8 mouse cellular contexts compared by ENCODE assay signal in genomic region chr3:109025579-109025978, GRCm38 (mm10). TPM values are rescaled to one million over a fixed set of nuclear protein-coding genes. Genes with fewer than 3 reads are reported as not detected.
DNase-seq lines count a peak whose midpoint lies in the region; ATAC-seq and TF ChIP-seq lines count a peak whose summit lies in the region.

No protein-coding gene starts in this region.

- H3K27ac ChIP-seq in embryonic facial prominence, embryonic 11.5 days (replicated peaks; ENCODE audit: low read depth, low read length): no peak overlapping the region
- H3K27ac ChIP-seq in heart, adult 2 months: peak overlapping the region; percentile 78
- H3K27ac ChIP-seq in kidney, adult 2 months (ENCODE audit: insufficient read depth, low read depth, low read length): no peak overlapping the region
- no peak overlapping the region for H3K27ac ChIP-seq in limb, embryonic 14.5 days (replicated peaks; ENCODE audit: low read depth, low read length)
- no peak overlapping the region for H3K27ac ChIP-seq in midbrain, embryonic 16.5 days (ENCODE audit: low read length)

- H3K4me3 ChIP-seq in embryonic facial prominence, embryonic 11.5 days (ENCODE audit: low read depth, low read length): peak overlapping the region; percentile 21
- H3K4me3 ChIP-seq in heart, adult 2 months: peak overlapping the region; percentile 55
- H3K4me3 ChIP-seq in kidney, adult 2 months (ENCODE audit: insufficient read depth, low read depth, low read length): peak overlapping the region; percentile 11; the same call in 1 of the 2 replicates
- peak overlapping the region; percentile 70 for H3K4me3 ChIP-seq in limb, embryonic 14.5 days (replicated peaks; ENCODE audit: low read length)
- peak overlapping the region; percentile 66 for H3K4me3 ChIP-seq in midbrain, embryonic 16.5 days (ENCODE audit: low read depth, low read length)

- no peaks in the 10 kb centered on the region for H3K9me3 ChIP-seq in embryonic facial prominence, embryonic 11.5 days (replicated peaks; ENCODE audit: control insufficient read depth, low read length)
- no peaks in the 10 kb centered on the region for H3K9me3 ChIP-seq in limb, embryonic 14.5 days (ENCODE audit: control insufficient read depth, low read length)
- H3K9me3 ChIP-seq in midbrain, embryonic 16.5 days (replicated peaks; ENCODE audit: control insufficient read depth, low read length, poor library complexity, severe bottlenecking): no peaks in the 10 kb centered on the region

- peaks cover 2% of the 10 kb centered on the region; the same call in 1 of the 2 replicates for H3K4me1 ChIP-seq in embryonic facial prominence, embryonic 11.5 days (ENCODE audit: control insufficient read depth, insufficient read depth, low read length)
- peaks cover 14% of the 10 kb centered on the region for H3K4me1 ChIP-seq in heart, adult 2 months (ENCODE audit: control insufficient read depth, insufficient read depth, low read length)
- H3K4me1 ChIP-seq in kidney, adult 2 months (ENCODE audit: control insufficient read depth, insufficient read depth, low read length): peaks cover 8% of the 10 kb centered on the region; the same call in 1 of the 2 replicates
- H3K4me1 ChIP-seq in limb, embryonic 14.5 days (ENCODE audit: control insufficient read depth, insufficient read depth, low read length): peaks cover 20% of the 10 kb centered on the region
- peaks cover 28% of the 10 kb centered on the region for H3K4me1 ChIP-seq in midbrain, embryonic 16.5 days (ENCODE audit: control insufficient read depth, insufficient read depth, low read length)

- 0 out of 2 replicates have a peak, but pooled peaks have one; percentile 61 for TF ChIP-seq EP300 in heart, adult 2 months (IDR thresholded peaks at IDR 0.05; ENCODE audit: insufficient read depth, low read depth, low read length)

- DNase-seq in 416B (ENCODE audit: low read depth): peak; percentile 91
- DNase-seq in adrenal gland, postnatal 14 days: peak; percentile 87
- peak; percentile 94 for DNase-seq in embryonic facial prominence, embryonic 11.5 days (ENCODE audit: low spot score)
- DNase-seq in heart, adult 2 months: peak; percentile 67 to 72
- DNase-seq in kidney, adult 2 months: peak; percentile 75
- peak; percentile 92 for DNase-seq in limb, embryonic 14.5 days (ENCODE audit: low spot score)
- DNase-seq in spleen, postnatal 36 days (ENCODE audit: low spot score in 2 of 2): peak; percentile 52 to 70

- H3K36me3 ChIP-seq in embryonic facial prominence, embryonic 11.5 days (replicated peaks; ENCODE audit: control insufficient read depth, insufficient read depth, low read depth, low read length): no peaks in the 10 kb centered on the region
- H3K36me3 ChIP-seq in heart, adult 2 months (ENCODE audit: control insufficient read depth, insufficient read depth, low read length): peaks cover 22% of the 10 kb centered on the region
- H3K36me3 ChIP-seq in kidney, adult 2 months (ENCODE audit: control insufficient read depth, insufficient read depth, low read length): no peaks in the 10 kb centered on the region
- H3K36me3 ChIP-seq in limb, embryonic 14.5 days (ENCODE audit: control insufficient read depth, insufficient read depth, low read length): no peaks in the 10 kb centered on the region
- no peaks in the 10 kb centered on the region for H3K36me3 ChIP-seq in midbrain, embryonic 16.5 days (ENCODE audit: control insufficient read depth, insufficient read depth, low read length)

- H3K9ac ChIP-seq in embryonic facial prominence, embryonic 11.5 days (replicated peaks; ENCODE audit: low read length): no peak overlapping the region
- 0 out of 2 replicates have a peak overlapping the region, but pooled peaks have one; percentile 6 for H3K9ac ChIP-seq in heart, adult 2 months (ENCODE audit: low read depth, low read length)
- peak overlapping the region; percentile 31; the same call in 1 of the 2 replicates for H3K9ac ChIP-seq in limb, embryonic 14.5 days (ENCODE audit: low read depth, low read length, severe bottlenecking)
- no peak overlapping the region for H3K9ac ChIP-seq in midbrain, embryonic 16.5 days (ENCODE audit: low read depth, low read length)

- no peaks in the 10 kb centered on the region for H3K79me2 ChIP-seq in heart, adult 2 months (replicated peaks; ENCODE audit: control insufficient read depth, insufficient read depth, low read length)

- no peak for TF ChIP-seq POLR2A in heart, adult 2 months (IDR thresholded peaks at IDR 0.05; ENCODE audit: insufficient read depth, low read depth, low read length)
- no peak for TF ChIP-seq POLR2A in kidney, adult 2 months (IDR thresholded peaks at IDR 0.05; ENCODE audit: low read depth, low read length)
- TF ChIP-seq POLR2A in limb, embryonic 14.5 days (IDR thresholded peaks at IDR 0.05; ENCODE audit: borderline replicate concordance, extremely low read depth, insufficient read depth, insufficient read length): no peak

- intact Hi-C loops in heart, adult 2 months (cut with DNase I): loop anchor here (1.0 to 10.0 kb wide), 5 partner anchors 38 to 319 kb away; partner anchors contain the start of genes Prpf38b, Slc25a24 and Vav3

- no peaks in the 10 kb centered on the region for H3K27me3 ChIP-seq in embryonic facial prominence, embryonic 11.5 days (ENCODE audit: control insufficient read depth, insufficient read depth, low read length)
- H3K27me3 ChIP-seq in heart, adult 2 months (ENCODE audit: control insufficient read depth, insufficient read depth, low read length): no peaks in the 10 kb centered on the region
- no peaks in the 10 kb centered on the region for H3K27me3 ChIP-seq in kidney, adult 2 months (replicated peaks; ENCODE audit: control insufficient read depth, insufficient read depth, low read length)
- H3K27me3 ChIP-seq in limb, embryonic 14.5 days (ENCODE audit: control insufficient read depth, insufficient read depth, low read length): no peaks in the 10 kb centered on the region
- no peaks in the 10 kb centered on the region for H3K27me3 ChIP-seq in midbrain, embryonic 16.5 days (ENCODE audit: control insufficient read depth, insufficient read depth, low read depth, low read length)

- peak overlapping the region; percentile 28 for H3K4me2 ChIP-seq in embryonic facial prominence, embryonic 11.5 days (ENCODE audit: low read depth, low read length)
- peak overlapping the region; percentile 74 for H3K4me2 ChIP-seq in limb, embryonic 14.5 days (replicated peaks; ENCODE audit: low read depth, low read length, severe bottlenecking)
- H3K4me2 ChIP-seq in midbrain, embryonic 16.5 days (ENCODE audit: low read length): peak overlapping the region; percentile 73

- peak; percentile 40 for ATAC-seq in embryonic facial prominence, embryonic 11.5 days (replicated peaks; ENCODE audit: insufficient number of reproducible peaks, low FRiP score, low TSS enrichment, low read depth)
- ATAC-seq in limb, embryonic 14.5 days (ENCODE audit: low FRiP score, low read depth): peak; percentile 38
- no peak; the same call in 1 of the 2 replicates for ATAC-seq in midbrain, embryonic 16.5 days

- TF ChIP-seq CTCF in heart, adult 2 months (IDR thresholded peaks at IDR 0.05): peak; percentile 85
- peak; percentile 94 for TF ChIP-seq CTCF in kidney, adult 2 months (conservative IDR thresholded peaks at IDR 0.05; ENCODE audit: insufficient read depth, insufficient read length, low read depth, low read length)

- WGBS in embryonic facial prominence, embryonic 11.5 days: 12% methylated on average over 16 of the region's 16 CpGs
- WGBS in heart, adult 2 months: 5% methylated on average over 16 of the region's 16 CpGs
- WGBS in kidney, adult 2 months: 8% methylated on average over 16 of the region's 16 CpGs
- WGBS in limb, embryonic 14.5 days: 7% methylated on average over 16 of the region's 16 CpGs
- 16% methylated on average over 16 of the region's 16 CpGs for WGBS in midbrain, embryonic 16.5 days

RNA-seq across cellular contexts. Expression of gene Fam102b, which starts 1.8 kb away (rescaled TPM):
- 10.8 and 18.3 TPM in 2 replicates for total RNA-seq in adrenal gland, postnatal 14 days (2021)
- polyA plus RNA-seq in embryonic facial prominence, embryonic 11.5 days (2014; fragmentation: Nextera tagmentation; extraction: Ambion mirVana): 9.9 and 12.2 TPM in 2 replicates
- total RNA-seq in heart, adult 2 months (2021): 10 to 100 TPM; 11.2 to 12.7 TPM
- 4.9 and 7.7 TPM in 2 replicates for polyA plus RNA-seq in heart, adult 2 months (2012; rRNA removed)
- 6.1 and 7.8 TPM in 2 replicates for polyA plus RNA-seq in kidney, adult 2 months (2012; rRNA removed)
- polyA plus RNA-seq in limb, embryonic 14.5 days (2012; rRNA removed): 13.3 and 15.4 TPM in 2 replicates
- 16.9 and 20.9 TPM in 2 replicates for polyA plus RNA-seq in limb, embryonic 14.5 days (2014; fragmentation: Nextera tagmentation; extraction: Ambion mirVana)
- 13.4 and 14.1 TPM in 2 replicates for polyA plus RNA-seq in midbrain, embryonic 16.5 days (2015; fragmentation: Nextera tagmentation; extraction: Ambion mirVana)

RNA-seq across cellular contexts. Expression of gene Slc25a54, which starts 54.7 kb away (rescaled TPM):
- total RNA-seq in adrenal gland, postnatal 14 days (2021): not detected in 2 replicates
- not detected in 2 replicates for polyA plus RNA-seq in embryonic facial prominence, embryonic 11.5 days (2014; fragmentation: Nextera tagmentation; extraction: Ambion mirVana)
- not detected for total RNA-seq in heart, adult 2 months (2021)
- not detected in 2 replicates for polyA plus RNA-seq in heart, adult 2 months (2012; rRNA removed)
- not detected in 2 replicates for polyA plus RNA-seq in kidney, adult 2 months (2012; rRNA removed)
- polyA plus RNA-seq in limb, embryonic 14.5 days (2012; rRNA removed): not detected in 2 replicates
- not detected in 2 replicates for polyA plus RNA-seq in limb, embryonic 14.5 days (2014; fragmentation: Nextera tagmentation; extraction: Ambion mirVana)
- polyA plus RNA-seq in midbrain, embryonic 16.5 days (2015; fragmentation: Nextera tagmentation; extraction: Ambion mirVana): not detected in 2 replicates

Comparison
In these comparisons a context has a peak if more than half of its experiments do, and no peak if none do; other contexts are left out.
1. H3K4me3 ChIP-seq: peak in every context shown above with its lines; median percentile 70 in limb, embryonic 14.5 days; 66 in midbrain, embryonic 16.5 days; 55 in heart, adult 2 months; 21 in embryonic facial prominence, embryonic 11.5 days; 11 in kidney, adult 2 months.
2. H3K9ac ChIP-seq: peak in heart, adult 2 months (single experiment) and limb, embryonic 14.5 days (single experiment); none in embryonic facial prominence, embryonic 11.5 days (single experiment) and midbrain, embryonic 16.5 days (single experiment).
3. Peak in every context shown above with its lines, with median percentiles within 50 percentile points of each other: DNase-seq and H3K4me2 ChIP-seq.